Mouse (Mus musculus) myocyte (in vitro differentiated cells): ENCODE measurements around the gene Tanc2. TPM values are rescaled to one million over a fixed set of nuclear protein-coding genes. Genes with fewer than 3 reads are reported as not detected.

ENCODE experiments used
- H3K27me3 ChIP-seq: one replicate; pipeline ENCODE4 v1.6.1; 2011; ENCODE audit not compliant: control insufficient read depth, insufficient read depth, insufficient read length
- H3K36me3 ChIP-seq: one replicate; pipeline ENCODE4 v1.6.1; 2011; ENCODE audit not compliant: control insufficient read depth, insufficient read depth
- H3K4me2 ChIP-seq: one replicate; pipeline ENCODE4 v1.6.1; 2011; ENCODE audit warnings: low read depth, control low read depth
- H3K4me3 ChIP-seq: one replicate; pipeline ENCODE4 v1.5.1; 2011; ENCODE audit warnings: mild to moderate bottlenecking, control low read depth, moderate library complexity
- H3K79me2 ChIP-seq: one replicate; pipeline ENCODE4 v1.6.1; 2011; ENCODE audit not compliant: control insufficient read depth, insufficient read depth
- H3ac ChIP-seq: one replicate; pipeline ENCODE4 v1.6.1; 2011; ENCODE audit not compliant: control insufficient read depth, insufficient read length
- CEBPB ChIP-seq: IDR thresholded peaks from 2 replicates; pipeline ENCODE4 v1.6.1; 2011; ENCODE audit warnings: mild to moderate bottlenecking, moderate library complexity; ENCODE audit not compliant: poor library complexity, insufficient read depth, severe bottlenecking
- E2F4 ChIP-seq: IDR thresholded peaks from one replicate; pipeline ENCODE4 v1.6.1; 2011; ENCODE audit warnings: mild to moderate bottlenecking, control low read depth, moderate library complexity; ENCODE audit not compliant: insufficient read depth
- MAX ChIP-seq: IDR thresholded peaks from one replicate; pipeline ENCODE4 v1.6.1; 2011; ENCODE audit warnings: low read depth, mild to moderate bottlenecking, control low read depth
- MYOD1 ChIP-seq, 3 experiments: IDR thresholded peaks; one replicate each; pipeline ENCODE4 v1.6.1; 2011; ENCODE audit warnings: control low read depth in 2 of 3, low read depth in 2 of 3, mild to moderate bottlenecking in 2 of 3, moderate library complexity in 1 of 3; ENCODE audit not compliant: insufficient read length in 2 of 3, control insufficient read depth in 1 of 3
- MYOG ChIP-seq, 3 experiments: IDR thresholded peaks; one replicate each; pipeline ENCODE4 v1.6.1; 2011; ENCODE audit warnings: control low read depth in 2 of 3, low read depth in 2 of 3, mild to moderate bottlenecking in 2 of 3; ENCODE audit not compliant: insufficient read length in 2 of 3, control insufficient read depth in 1 of 3, insufficient read depth in 1 of 3
- POLR2A ChIP-seq: IDR thresholded peaks from one replicate; pipeline ENCODE4 v1.6.1; 2011; ENCODE audit warnings: low read depth, mild to moderate bottlenecking, control low read depth, moderate library complexity; ENCODE audit not compliant: insufficient read length
- POLR2AphosphoS2 ChIP-seq: IDR thresholded peaks from one replicate; pipeline ENCODE4 v1.6.1; 2011; ENCODE audit warnings: low read depth, control low read depth; ENCODE audit not compliant: insufficient read length
- REST ChIP-seq: IDR thresholded peaks from one replicate; pipeline ENCODE4 v1.6.1; 2011; ENCODE audit warnings: mild to moderate bottlenecking, control low read depth, moderate library complexity; ENCODE audit not compliant: insufficient read depth, insufficient read length
- SRF ChIP-seq: IDR thresholded peaks from one replicate; pipeline ENCODE4 v1.6.1; 2011; ENCODE audit warnings: low read depth; ENCODE audit not compliant: control insufficient read depth, insufficient read length
- TCF12 ChIP-seq: IDR thresholded peaks from one replicate; pipeline ENCODE4 v1.6.1; 2011; ENCODE audit warnings: mild to moderate bottlenecking, control low read depth; ENCODE audit not compliant: poor library complexity, insufficient read depth, severe bottlenecking
- TCF3 ChIP-seq: IDR thresholded peaks from one replicate; pipeline ENCODE4 v1.6.1; 2011; ENCODE audit warnings: low read depth, control low read depth; ENCODE audit not compliant: insufficient read length
- USF1 ChIP-seq: IDR thresholded peaks from one replicate; pipeline ENCODE4 v1.6.1; 2011; ENCODE audit warnings: low read depth, mild to moderate bottlenecking, control low read depth, moderate library complexity
- polyA plus RNA-seq: library from polyadenylated mRNA; unstranded; fragments of >200 nt; fragmentation: generic; extraction: Trizol; gene quantifications from one replicate; pipeline ENCODE4 v1.2.1, GENCODE M21; 2012; ENCODE audit warnings: missing spikeins

The Tanc2 gene
- polyA plus RNA-seq, 1 experiment: 8.0 TPM

- Histone ChIP-seq H3K4me2 (no peak overlapping the region), H3K4me3 (no peak overlapping the region), H3K36me3 (no peaks in the 10 kb centered on the region), H3K79me2 (no peaks in the 10 kb centered on the region), H3K27me3 (no peaks in the 10 kb centered on the region), H3ac (no peak overlapping the region)
- TF ChIP-seq REST: no peak
- no peak for TF ChIP-seq SRF
- TF ChIP-seq TCF12: no peak
- TF ChIP-seq TCF3: no peak
- TF ChIP-seq MYOD1 (IDR thresholded peaks at IDR 0.05; ENCODE audit: control insufficient read depth in 1 of 3, insufficient read length in 2 of 3, low read depth in 2 of 3): no peak
- no peak for TF ChIP-seq CEBPB
Measured at GRCm38 (mm10) chr11:105933746-105934145, 344.0 kb downstream of the Tanc2 start.

- Histone ChIP-seq H3K79me2 (no peaks in the 10 kb centered on the region), H3K36me3 (no peaks in the 10 kb centered on the region), H3ac (no peak overlapping the region), H3K4me2 (no peak overlapping the region), H3K27me3 (no peaks in the 10 kb centered on the region), H3K4me3 (no peak overlapping the region)
- TF ChIP-seq POLR2AphosphoS2 (no peak), MYOG (IDR thresholded peaks at IDR 0.05; ENCODE audit: control insufficient read depth in 1 of 3, insufficient read depth in 1 of 3, insufficient read length in 2 of 3, low read depth in 2 of 3) (no peak)
Measured at GRCm38 (mm10) chr11:105934303-105934711, 344.5 kb downstream of the Tanc2 start.

DNA sequence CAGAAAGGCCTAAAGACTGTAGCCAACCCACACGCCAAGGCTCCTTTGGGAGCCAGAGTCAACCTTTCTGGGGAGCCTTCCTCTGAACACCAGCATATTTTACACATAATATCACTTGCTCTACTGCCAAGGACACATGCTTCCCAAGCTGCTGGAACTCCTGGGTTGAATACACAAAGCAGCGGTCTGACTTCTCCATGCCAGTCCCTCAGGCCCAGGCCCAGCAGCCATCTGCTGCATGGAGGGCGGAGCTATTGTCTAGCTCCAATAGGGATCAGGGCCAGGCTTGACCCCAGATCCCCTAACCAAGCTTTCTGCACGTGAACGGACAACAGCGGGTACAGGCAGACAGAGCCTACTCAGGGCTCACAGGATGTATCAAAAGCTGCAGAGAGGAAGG is 345.0 kb downstream of the Tanc2 start:
- Histone ChIP-seq H3ac (no peak overlapping the region), H3K79me2 (no peaks in the 10 kb centered on the region), H3K4me3 (no peak overlapping the region), H3K4me2 (no peak overlapping the region), H3K27me3 (no peaks in the 10 kb centered on the region), H3K36me3 (no peaks in the 10 kb centered on the region)
- no peak for TF ChIP-seq CEBPB
- no peak for TF ChIP-seq MAX
- TF ChIP-seq POLR2A: no peak
- TF ChIP-seq MYOG (IDR thresholded peaks at IDR 0.05; ENCODE audit: control insufficient read depth in 1 of 3, insufficient read depth in 1 of 3, insufficient read length in 2 of 3, low read depth in 2 of 3): no peak
- no peak for TF ChIP-seq SRF
- TF ChIP-seq POLR2AphosphoS2: no peak
- no peak for TF ChIP-seq REST
- TF ChIP-seq TCF3: no peak
- no peak for TF ChIP-seq TCF12
- TF ChIP-seq E2F4: no peak
- TF ChIP-seq USF1: no peak
- no peak for TF ChIP-seq MYOD1 (IDR thresholded peaks at IDR 0.05; ENCODE audit: control insufficient read depth in 1 of 3, insufficient read length in 2 of 3, low read depth in 2 of 3)

DNA sequence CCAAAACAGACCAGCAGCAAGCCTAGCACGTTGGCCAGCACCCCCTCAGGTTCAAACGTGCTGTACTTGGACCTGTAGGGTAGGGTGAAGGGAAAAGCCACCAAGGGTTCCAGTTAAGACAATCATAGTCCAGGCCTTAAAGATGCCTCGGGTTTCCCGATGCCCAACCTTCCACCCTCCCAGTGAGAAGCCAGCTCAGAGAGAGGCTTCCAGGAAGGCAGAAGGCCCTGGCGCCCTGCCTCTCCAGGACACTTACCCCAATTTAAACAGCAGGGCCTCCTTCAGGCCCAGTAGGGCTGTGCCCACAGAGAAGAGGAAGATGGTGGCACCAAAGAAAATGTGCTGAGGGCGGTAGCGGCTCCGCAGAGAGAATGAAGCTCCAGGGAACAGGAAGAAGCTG is 345.7 kb downstream of the Tanc2 start:
- Histone ChIP-seq H3K4me2 (no peak overlapping the region), H3K27me3 (no peaks in the 10 kb centered on the region), H3ac (no peak overlapping the region), H3K4me3 (no peak overlapping the region), H3K79me2 (no peaks in the 10 kb centered on the region), H3K36me3 (no peaks in the 10 kb centered on the region)
- TF ChIP-seq CEBPB: no peak

DNA sequence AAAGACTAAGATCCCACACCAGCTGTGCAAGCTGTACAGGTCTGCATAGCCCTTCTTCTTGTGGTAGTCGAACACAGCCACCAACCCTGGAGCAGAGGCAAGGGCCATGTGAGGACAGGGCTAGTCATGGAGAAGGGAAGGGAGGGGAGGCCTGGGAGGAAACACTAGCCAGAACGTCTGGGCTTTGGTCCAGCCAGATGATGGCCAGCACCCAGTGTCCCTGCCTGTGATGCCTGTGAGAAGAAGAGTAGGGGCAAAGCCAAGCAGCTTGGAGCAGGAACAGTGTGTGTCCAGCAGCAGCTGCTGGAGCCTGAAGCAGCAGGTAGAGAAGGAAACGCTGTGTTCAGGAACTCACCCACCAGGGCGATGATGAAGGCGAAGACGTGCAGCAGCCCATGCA is 346.4 kb downstream of the Tanc2 start:
- no peak overlapping the region for H3ac ChIP-seq
- H3K4me3 ChIP-seq: no peak overlapping the region
- no peak for TF ChIP-seq SRF
- TF ChIP-seq TCF3: no peak
- no peak for TF ChIP-seq MAX
- no peak for TF ChIP-seq POLR2AphosphoS2
- no peak for TF ChIP-seq REST
- TF ChIP-seq MYOG (IDR thresholded peaks at IDR 0.05; ENCODE audit: control insufficient read depth in 1 of 3, insufficient read depth in 1 of 3, insufficient read length in 2 of 3, low read depth in 2 of 3): no peak
- no peak for TF ChIP-seq TCF12
- TF ChIP-seq POLR2A: no peak
- TF ChIP-seq E2F4: no peak
- no peak for TF ChIP-seq CEBPB
- no peak for TF ChIP-seq USF1
- no peak for TF ChIP-seq MYOD1 (IDR thresholded peaks at IDR 0.05; ENCODE audit: control insufficient read depth in 1 of 3, insufficient read length in 2 of 3, low read depth in 2 of 3)
- no peaks in the 10 kb centered on the region for H3K79me2 ChIP-seq
- H3K27me3 ChIP-seq: no peaks in the 10 kb centered on the region
- H3K36me3 ChIP-seq: no peaks in the 10 kb centered on the region
- no peak overlapping the region for H3K4me2 ChIP-seq

DNA sequence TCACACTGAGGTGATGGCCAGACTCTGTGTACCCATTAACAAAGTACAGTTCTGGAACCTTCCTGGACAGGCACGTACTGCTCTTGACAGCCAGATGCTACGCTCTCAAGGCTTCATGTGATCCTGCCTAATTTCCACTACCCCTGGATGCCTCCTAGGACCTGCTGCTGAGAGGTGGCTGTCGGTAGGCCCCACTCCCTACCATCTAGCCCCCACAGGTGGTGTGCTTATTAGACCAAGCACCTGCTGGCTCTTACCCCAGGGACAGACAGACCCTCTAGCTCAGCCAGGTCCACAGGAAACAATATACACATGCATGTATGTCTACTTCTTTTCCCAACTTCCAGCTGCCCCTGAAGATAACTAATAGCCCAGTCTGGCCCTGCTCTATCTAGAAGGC is 347.2 kb downstream of the Tanc2 start:
- Histone ChIP-seq H3K36me3 (no peaks in the 10 kb centered on the region), H3ac (no peak overlapping the region), H3K79me2 (no peaks in the 10 kb centered on the region), H3K4me3 (no peak overlapping the region), H3K27me3 (no peaks in the 10 kb centered on the region), H3K4me2 (no peak overlapping the region)
- no peak for TF ChIP-seq SRF
- TF ChIP-seq POLR2AphosphoS2: no peak
- TF ChIP-seq CEBPB: no peak
- no peak for TF ChIP-seq POLR2A
- no peak for TF ChIP-seq MAX
- TF ChIP-seq E2F4: no peak
